Comparison of ENCODE assay signal across 16 mouse cellular contexts in the genomic region with DNA sequence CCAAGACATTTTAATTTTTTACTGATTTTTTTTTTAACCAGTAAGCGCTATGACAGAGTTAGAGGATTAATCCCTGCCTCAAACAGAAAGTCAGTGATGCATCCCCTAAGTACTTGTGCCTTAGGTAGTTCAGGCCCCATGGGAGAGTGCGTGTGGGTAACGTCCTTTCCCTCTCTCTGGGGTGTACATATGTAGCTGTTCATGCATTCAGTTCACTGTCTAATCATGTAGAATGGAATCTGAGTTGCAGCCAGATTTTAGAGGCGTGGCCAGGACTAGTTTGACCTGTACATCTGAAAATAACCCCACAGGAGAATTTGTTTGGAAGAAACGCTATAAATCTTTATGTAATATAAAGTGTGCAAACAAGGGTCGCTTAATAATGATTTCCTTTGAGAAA. TPM values are rescaled to one million over a fixed set of nuclear protein-coding genes. Genes with fewer than 3 reads are reported as not detected.
DNase-seq lines count a peak whose midpoint lies in the region; ATAC-seq and TF ChIP-seq lines count a peak whose summit lies in the region.
"Had no signal": no experiment of that assay in that cellular context is flagged by ENCODE, and none has a peak within 500 bp of the region (broad histone marks: within the 10 kb centered on the region; RNA-seq: fewer than 3 reads in every experiment).

No protein-coding gene starts in this region.

- no peak for TF ChIP-seq CTCF in kidney, postnatal 0 days (IDR thresholded peaks at IDR 0.05; ENCODE audit: low read depth)
- TF ChIP-seq CTCF in thymus, adult 2 months (IDR thresholded peaks at IDR 0.05; ENCODE audit: borderline replicate concordance, control insufficient read depth, extremely low read depth, insufficient read depth, low read length, poor library complexity), result no peak

- no peak overlapping the region for H3K9ac ChIP-seq in kidney, postnatal 0 days (ENCODE audit: low read depth, low read length)
- H3K9ac ChIP-seq in midbrain, embryonic 14.5 days (replicated peaks; ENCODE audit: low read length), result no peak overlapping the region
- no peak overlapping the region for H3K9ac ChIP-seq in midbrain, embryonic 13.5 days (replicated peaks)
- H3K9ac ChIP-seq: heart, embryonic 13.5 days; hindbrain, embryonic 14.5 days; midbrain, embryonic 15.5 days; stomach, embryonic 15.5 days had no signal

- 0 out of 2 replicates have a peak, but pooled peaks cover 3% of the 10 kb centered on the region for H3K4me1 ChIP-seq in kidney, postnatal 0 days (replicated peaks; ENCODE audit: insufficient read depth, low read length)
- no peaks in the 10 kb centered on the region for H3K4me1 ChIP-seq in midbrain, embryonic 14.5 days (ENCODE audit: control insufficient read depth, insufficient read depth, low read length)
- H3K4me1 ChIP-seq in midbrain, embryonic 13.5 days (replicated peaks), result no peaks in the 10 kb centered on the region
- no peaks in the 10 kb centered on the region for H3K4me1 ChIP-seq in thymus, adult 2 months (replicated peaks; ENCODE audit: control insufficient read depth, insufficient read depth, low read length)
- H3K4me1 ChIP-seq: midbrain, embryonic 15.5 days; stomach, embryonic 15.5 days had no signal

- no peak for ATAC-seq in kidney, postnatal 0 days (replicated peaks; ENCODE audit: low FRiP score, low read depth)
- no peak for ATAC-seq in midbrain, embryonic 14.5 days (ENCODE audit: low FRiP score, low TSS enrichment)
- ATAC-seq in midbrain, embryonic 13.5 days, result no peak
- ATAC-seq: midbrain, embryonic 15.5 days had no signal

- H3K27me3 ChIP-seq in kidney, postnatal 0 days (ENCODE audit: insufficient read depth, low read length), result no peaks in the 10 kb centered on the region
- H3K27me3 ChIP-seq in midbrain, embryonic 14.5 days (ENCODE audit: control insufficient read depth, insufficient read depth, low read length), result no peaks in the 10 kb centered on the region
- no peaks in the 10 kb centered on the region for H3K27me3 ChIP-seq in midbrain, embryonic 13.5 days
- no peaks in the 10 kb centered on the region for H3K27me3 ChIP-seq in thymus, adult 2 months (ENCODE audit: control insufficient read depth, insufficient read depth, low read length)
- H3K27me3 ChIP-seq: heart, embryonic 13.5 days; midbrain, embryonic 15.5 days; stomach, embryonic 15.5 days had no signal

- TF ChIP-seq POLR2A in thymus, adult 2 months (IDR thresholded peaks at IDR 0.05; ENCODE audit: control insufficient read depth, extremely low read depth, insufficient read depth, low read length, poor library complexity), result no peak

- H3K27ac ChIP-seq in kidney, postnatal 0 days, result no peak overlapping the region
- H3K27ac ChIP-seq in midbrain, embryonic 14.5 days (replicated peaks; ENCODE audit: low read depth, low read length), result no peak overlapping the region
- no peak overlapping the region for H3K27ac ChIP-seq in midbrain, embryonic 13.5 days
- no peak overlapping the region for H3K27ac ChIP-seq in thymus, adult 2 months (ENCODE audit: control insufficient read depth, insufficient read depth, low read length)
- H3K27ac ChIP-seq: heart, embryonic 13.5 days; hindbrain, embryonic 14.5 days; midbrain, embryonic 15.5 days; stomach, embryonic 15.5 days had no signal

- no peak overlapping the region for H3K4me3 ChIP-seq in kidney, postnatal 0 days (replicated peaks; ENCODE audit: low read depth, low read length)
- H3K4me3 ChIP-seq in midbrain, embryonic 14.5 days (replicated peaks; ENCODE audit: low read depth, low read length), result no peak overlapping the region
- H3K4me3 ChIP-seq in midbrain, embryonic 13.5 days (replicated peaks), result no peak overlapping the region
- H3K4me3 ChIP-seq in thymus, adult 2 months (ENCODE audit: control insufficient read depth, insufficient read depth, low read length), result no peak overlapping the region
- H3K4me3 ChIP-seq: erythroblast, embryonic 14.5 days; heart, embryonic 13.5 days; midbrain, embryonic 15.5 days; myocyte; stomach, embryonic 15.5 days had no signal

- H3K4me2 ChIP-seq in kidney, postnatal 0 days (ENCODE audit: low read length), result no peak overlapping the region
- H3K4me2 ChIP-seq in midbrain, embryonic 14.5 days (ENCODE audit: low read length), result no peak overlapping the region
- H3K4me2 ChIP-seq in midbrain, embryonic 13.5 days (replicated peaks), result no peak overlapping the region
- H3K4me2 ChIP-seq: heart, embryonic 13.5 days; hindbrain, embryonic 14.5 days; midbrain, embryonic 15.5 days; stomach, embryonic 15.5 days had no signal

- H3K9me3 ChIP-seq in kidney, postnatal 0 days (replicated peaks; ENCODE audit: low read length), result no peaks in the 10 kb centered on the region
- no peaks in the 10 kb centered on the region for H3K9me3 ChIP-seq in midbrain, embryonic 14.5 days (ENCODE audit: control insufficient read depth, low read length)
- H3K9me3 ChIP-seq in midbrain, embryonic 13.5 days, result no peaks in the 10 kb centered on the region
- H3K9me3 ChIP-seq: heart, embryonic 13.5 days; midbrain, embryonic 15.5 days; stomach, embryonic 15.5 days had no signal

- WGBS in kidney, postnatal 0 days, result 56% methylated on average over 6 of the region's 6 CpGs
- 76% methylated on average over 6 of the region's 6 CpGs for WGBS in midbrain, embryonic 14.5 days
- WGBS in midbrain, embryonic 13.5 days, result 77% methylated on average over 6 of the region's 6 CpGs
- 83% methylated on average over 6 of the region's 6 CpGs for WGBS in thymus, adult 2 months

- H3K36me3 ChIP-seq in kidney, postnatal 0 days (ENCODE audit: insufficient read depth, low read length), result no peaks in the 10 kb centered on the region
- H3K36me3 ChIP-seq in midbrain, embryonic 14.5 days (ENCODE audit: control insufficient read depth, insufficient read depth, low read length), result no peaks in the 10 kb centered on the region
- no peaks in the 10 kb centered on the region for H3K36me3 ChIP-seq in midbrain, embryonic 13.5 days
- H3K36me3 ChIP-seq in thymus, adult 2 months (ENCODE audit: control insufficient read depth, insufficient read depth, low read length), result no peaks in the 10 kb centered on the region
- H3K36me3 ChIP-seq: heart, embryonic 13.5 days; midbrain, embryonic 15.5 days; stomach, embryonic 15.5 days had no signal

- DNase-seq in cerebellum, postnatal 10 days, result peak; percentile 9 to 15
- no peak for DNase-seq in cerebellum, postnatal 4 days (ENCODE audit: low spot score in 2 of 2)
- peak; percentile 15 for DNase-seq in kidney, postnatal 0 days (ENCODE audit: low spot score)
- no peak for DNase-seq in kidney, adult 18-20 months
- DNase-seq in midbrain, embryonic 14.5 days, result peak; percentile 2
- DNase-seq in thymus, adult 2 months, result no peak
- no peak for DNase-seq in thymus, postnatal 36 days
- DNase-seq: cerebellum, adult 18-20 months; cerebellum, postnatal 36 days had no signal

RNA-seq across cellular contexts. Expression of gene Abi3bp, which starts 23.4 kb away (rescaled TPM):
- 2.7 and 3.0 TPM in 2 replicates for polyA plus RNA-seq in kidney, postnatal 0 days (2015; fragmentation: Nextera tagmentation; extraction: Ambion mirVana)
- polyA plus RNA-seq in midbrain, embryonic 14.5 days (2014; fragmentation: Nextera tagmentation; extraction: Ambion mirVana), result 0.42 and 0.43 TPM in 2 replicates
- polyA plus RNA-seq in midbrain, embryonic 13.5 days (2015; fragmentation: Nextera tagmentation; extraction: Ambion mirVana), result 0.30 and 0.36 TPM in 2 replicates
- 0.97 and 1.3 TPM in 2 replicates for polyA plus RNA-seq in thymus, adult 2 months (2012; rRNA removed)
- polyA plus RNA-seq: erythroblast, embryonic 14.5 days had no signal

Comparison
In these comparisons a context has a peak if more than half of its experiments do, and no peak if none do; other contexts are left out.
1. DNase-seq: peak in cerebellum, postnatal 10 days (2 of 2), kidney, postnatal 0 days (single experiment) and midbrain, embryonic 14.5 days (single experiment); none in cerebellum, postnatal 4 days (0 of 2), kidney, adult 18-20 months (single experiment), thymus, adult 2 months (single experiment) and thymus, postnatal 36 days (0 of 2).